Mouse (Mus musculus) cerebellum, postnatal 10 days (tissue): ENCODE measurements around the gene Gm9999.

Experiments used
- DNase-seq, 2 experiments: peaks; one replicate each; pipeline ENCODE4 v3.0.0; 2021; ENCODE audit warnings: mixed read lengths in 2 of 2

The Gm9999 gene

DNA sequence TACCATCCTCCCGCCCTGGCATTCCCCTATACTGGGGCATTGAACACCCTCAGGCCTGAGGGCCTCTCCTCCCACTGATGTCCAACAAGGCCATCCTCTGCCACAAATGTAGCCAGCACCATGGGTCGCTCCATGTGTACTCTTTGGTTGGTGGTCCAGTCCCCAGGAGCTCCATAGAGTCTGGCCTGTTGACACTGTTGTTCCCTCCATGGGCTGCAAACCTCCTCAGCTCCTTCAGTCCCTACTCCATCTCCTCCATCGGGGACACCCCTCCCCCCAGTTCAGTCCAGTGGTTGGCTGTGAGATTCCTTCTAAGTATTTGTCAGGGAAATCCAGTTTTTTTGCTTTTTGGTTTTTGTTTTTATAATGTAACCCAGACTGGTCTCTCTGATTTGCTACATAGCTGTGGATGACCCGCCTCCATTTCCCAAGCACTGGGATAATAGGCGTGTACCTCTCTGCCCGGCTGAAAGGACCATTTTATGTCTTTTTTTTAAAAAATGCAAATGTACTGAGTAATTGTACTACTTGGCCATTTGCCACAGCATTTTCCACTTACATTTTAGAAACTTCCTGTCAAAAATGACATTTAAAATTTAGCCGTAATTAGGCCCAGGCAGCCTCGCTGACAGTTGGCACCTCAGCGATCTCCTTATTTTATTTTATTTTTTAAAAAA lies 47.3 kb downstream of the Gm9999 start:
- DNase-seq: no peak

DNA sequence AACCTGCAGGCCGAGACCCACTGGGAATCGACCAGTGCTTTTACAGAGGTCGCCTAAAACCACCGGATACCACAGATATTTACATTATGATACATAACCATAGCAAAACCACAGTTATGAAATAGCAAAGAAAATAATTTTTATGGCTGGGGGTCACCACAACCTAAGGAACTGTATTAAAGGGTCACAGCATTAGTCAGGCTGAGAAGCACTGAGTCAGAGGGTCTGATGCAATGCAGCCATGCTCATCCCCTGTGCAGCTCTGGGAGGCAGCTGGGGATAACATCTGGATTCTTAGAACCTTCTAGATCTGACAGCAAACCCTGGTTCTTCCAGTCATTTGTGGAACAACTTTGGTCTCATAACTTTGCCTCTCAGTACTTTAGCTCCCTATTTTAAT lies 48.0 kb downstream of the Gm9999 start:
- DNase-seq: no peak

DNA sequence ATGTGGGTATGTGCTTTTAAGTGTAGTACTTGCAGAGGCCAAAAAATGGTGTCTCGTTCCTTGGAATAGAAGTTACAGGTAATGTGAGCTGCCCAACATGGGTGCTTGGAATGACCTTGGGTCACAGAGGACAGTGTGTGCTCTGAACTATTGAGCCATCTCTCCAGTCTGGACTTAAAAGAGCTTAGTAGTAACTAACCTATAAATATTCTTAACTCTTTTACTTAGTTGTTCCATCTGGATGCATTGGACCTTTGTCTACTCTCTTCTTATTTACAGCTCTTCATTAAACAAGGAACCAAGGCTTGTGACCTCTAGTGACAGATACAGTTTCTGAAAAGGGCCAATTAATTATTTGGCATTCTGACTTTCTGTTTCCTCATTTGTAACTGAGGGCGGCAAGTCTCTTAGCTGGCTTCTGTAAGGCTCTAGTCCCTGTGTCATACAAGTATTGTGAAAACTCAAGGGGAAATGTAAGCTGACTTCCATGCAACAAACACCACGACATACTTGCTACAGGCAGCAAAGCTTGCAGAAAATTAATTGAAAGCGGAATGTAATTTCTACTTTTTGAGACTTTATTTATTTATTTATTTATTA lies 51.5 kb downstream of the Gm9999 start:
- DNase-seq: no peak

DNA sequence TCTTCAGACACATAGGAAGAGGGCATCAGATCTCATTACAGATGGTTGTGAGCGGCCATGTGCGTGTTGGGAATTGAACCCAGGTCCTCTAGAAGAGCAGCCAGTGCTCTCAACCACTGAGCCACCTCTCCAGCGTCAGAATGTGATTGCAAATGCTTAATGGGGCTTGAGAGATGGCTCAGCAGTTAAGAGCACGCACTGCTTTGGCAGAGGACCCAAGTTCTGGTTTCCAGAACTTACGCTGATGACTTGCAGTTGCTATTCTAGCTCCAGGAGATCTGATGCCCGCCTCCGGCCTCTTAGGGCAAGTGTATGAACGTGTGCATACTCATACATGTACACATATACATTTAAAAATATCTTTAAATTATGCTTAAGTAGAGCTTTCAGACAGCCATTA lies 52.0 kb downstream of the Gm9999 start:
- no peak for DNase-seq
